Mouse (Mus musculus) neural tube, embryonic 11.5 days (tissue): Measurements from ENCODE around the gene Arpc2. TPM values are rescaled to one million over a fixed set of nuclear protein-coding genes. Genes with fewer than 3 reads are reported as not detected.

Source experiments
- ATAC-seq: fragments of 200-750 bp; cut with Nextera tagmentation; 2 replicates; pipeline ENCODE4 v1.8.0; 2017; ENCODE audit warnings: moderate number of reproducible peaks, mild to moderate bottlenecking, moderate TSS enrichment, moderate library complexity; ENCODE audit not compliant: insufficient read depth, low FRiP score, low TSS enrichment
- DNase-seq: peaks from one replicate; pipeline ENCODE4 v3.0.0-alpha.2; 2015; ENCODE audit warnings: low spot score
- H3K27ac ChIP-seq: fragments of 300-500 bp; sonication (generic); 2 replicates; pipeline ENCODE4 v1.5.1; 2014; ENCODE audit warnings: low read depth, mild to moderate bottlenecking, low read length
- H3K27me3 ChIP-seq: fragments of 300-500 bp; sonication (generic); 2 replicates; pipeline ENCODE4 v1.6.1; 2014; ENCODE audit warnings: mild to moderate bottlenecking, low read length, mixed read lengths; ENCODE audit not compliant: control insufficient read depth, insufficient read depth
- H3K36me3 ChIP-seq: fragments of 300-500 bp; sonication (generic); 2 replicates; pipeline ENCODE4 v1.6.1; 2014; ENCODE audit warnings: mild to moderate bottlenecking, low read length, moderate library complexity, mixed read lengths; ENCODE audit not compliant: control insufficient read depth, insufficient read depth
- H3K4me1 ChIP-seq: fragments of 300-500 bp; sonication (generic); 2 replicates; pipeline ENCODE4 v1.6.1; 2014; ENCODE audit warnings: low read length, mixed read lengths; ENCODE audit not compliant: control insufficient read depth, insufficient read depth
- H3K4me2 ChIP-seq: fragments of 300-500 bp; sonication (generic); 2 replicates; pipeline ENCODE4 v1.6.1; 2014; ENCODE audit warnings: low read depth, mild to moderate bottlenecking, moderate library complexity
- H3K4me3 ChIP-seq: fragments of 300-500 bp; sonication (generic); 2 replicates; pipeline ENCODE4 v1.5.1; 2014; ENCODE audit warnings: low read depth, low read length
- H3K9ac ChIP-seq: fragments of 300-500 bp; sonication (generic); 2 replicates; pipeline ENCODE4 v1.6.1; 2014; ENCODE audit warnings: mild to moderate bottlenecking, low read length
- H3K9me3 ChIP-seq: fragments of 300-500 bp; sonication (generic); 2 replicates; pipeline ENCODE4 v1.6.1; 2016; ENCODE audit warnings: low read length; ENCODE audit not compliant: control insufficient read depth
- WGBS: fragments of 180-500 bp; shearing (Covaris S2); extraction: QIAGEN DNeasy Blood & Tissue Kit; methylation state at CpG from one replicate; pipeline ENCODE4 v1.1.7; 2014; 5-methylcytosine and 5-hydroxymethylcytosine counted together
- polyA plus RNA-seq: library from polyadenylated mRNA; unstranded; fragments of >200 nt; fragmentation: Nextera tagmentation; extraction: Ambion mirVana; gene quantifications from 2 replicates; pipeline ENCODE4 v1.2.1, GENCODE M21; 2014

Gene Arpc2
- 308 and 318 TPM in 2 replicates for polyA plus RNA-seq

GRCm38 (mm10) chr1:74235938-74236589, at the start of gene Arpc2:
Gene Arpc2 (plus strand): TSS chr1:74236084.
- Histone ChIP-seq H3K27me3 (no peaks in the 10 kb centered on the region), H3K4me1 (peaks cover 23% of the 10 kb centered on the region; the same call in 1 of the 2 replicates), H3K27ac (peak within 1 kb of the TSS; percentile 75), H3K9me3 (no peaks in the 10 kb centered on the region), H3K4me2 (peak within 1 kb of the TSS; percentile 78), H3K4me3 (peak within 1 kb of the TSS; percentile 98), H3K36me3 (no peaks in the 10 kb centered on the region), H3K9ac (peak within 1 kb of the TSS; percentile 94)
- WGBS = 1% methylated on average over 33 of the region's 55 CpGs
- DNase-seq (peak; percentile 99), ATAC-seq (peak; percentile 90)

- Histone ChIP-seq H3K27me3 (no peaks in the 10 kb centered on the region), H3K4me2 (no peak overlapping the region), H3K4me3 (no peak overlapping the region), H3K9me3 (no peaks in the 10 kb centered on the region), H3K9ac (no peak overlapping the region), H3K36me3 (no peaks in the 10 kb centered on the region), H3K27ac (no peak overlapping the region), H3K4me1 (no peaks in the 10 kb centered on the region)
- 92% methylated on average over 7 of the region's 7 CpGs for WGBS
- no peak for ATAC-seq
- DNase-seq = no peak
Observed at GRCm38 (mm10) chr1:74190471-74190870, 45.4 kb upstream of the Arpc2 start.

GRCm38 (mm10) chr1:74192711-74193110, 43.2 kb upstream of the Arpc2 start:
- DNase-seq (no peak), ATAC-seq (no peak)
- no peaks in the 10 kb centered on the region for H3K9me3 ChIP-seq
- H3K4me3 ChIP-seq = no peak overlapping the region
- WGBS = 85% methylated on average over 2 of the region's 2 CpGs
- H3K27ac ChIP-seq = no peak overlapping the region
- no peaks in the 10 kb centered on the region for H3K36me3 ChIP-seq
- H3K4me1 ChIP-seq = no peaks in the 10 kb centered on the region
- no peaks in the 10 kb centered on the region for H3K27me3 ChIP-seq
- H3K4me2 ChIP-seq = no peak overlapping the region
- no peak overlapping the region for H3K9ac ChIP-seq

GRCm38 (mm10) chr1:74194445-74194844, 41.4 kb upstream of the Arpc2 start, which contains the start of gene Cxcr1:
Gene Cxcr1 (minus strand): TSS chr1:74194631.
- 69% methylated on average over 8 of the region's 8 CpGs for WGBS
- H3K9ac ChIP-seq = no peak within 1 kb of the TSS
- ATAC-seq = no peak
- H3K4me1 ChIP-seq = no peaks in the 10 kb centered on the region
- H3K27me3 ChIP-seq = no peaks in the 10 kb centered on the region
- no peaks in the 10 kb centered on the region for H3K9me3 ChIP-seq
- no peak within 1 kb of the TSS for H3K27ac ChIP-seq
- no peaks in the 10 kb centered on the region for H3K36me3 ChIP-seq
- H3K4me2 ChIP-seq = no peak within 1 kb of the TSS
- no peak for DNase-seq
- no peak within 1 kb of the TSS for H3K4me3 ChIP-seq

GRCm38 (mm10) chr1:74195961-74196360, 39.9 kb upstream of the Arpc2 start:
- H3K27me3 ChIP-seq = no peaks in the 10 kb centered on the region
- no peaks in the 10 kb centered on the region for H3K4me1 ChIP-seq
- WGBS = 45% methylated on average over 7 of the region's 7 CpGs
- no peaks in the 10 kb centered on the region for H3K36me3 ChIP-seq
- no peak overlapping the region for H3K4me3 ChIP-seq
- ATAC-seq (no peak), DNase-seq (peak; percentile 23)
- no peak overlapping the region for H3K4me2 ChIP-seq
- no peak overlapping the region for H3K9ac ChIP-seq
- H3K27ac ChIP-seq = no peak overlapping the region
- H3K9me3 ChIP-seq = no peaks in the 10 kb centered on the region

GRCm38 (mm10) chr1:74196621-74197419, 39.1 kb upstream of the Arpc2 start:
- Histone ChIP-seq H3K9me3 (no peaks in the 10 kb centered on the region), H3K4me1 (no peaks in the 10 kb centered on the region), H3K9ac (no peak overlapping the region), H3K36me3 (no peaks in the 10 kb centered on the region), H3K4me2 (no peak overlapping the region), H3K27ac (no peak overlapping the region), H3K4me3 (no peak overlapping the region), H3K27me3 (no peaks in the 10 kb centered on the region)
- ATAC-seq (no peak), DNase-seq (no peak)
- WGBS = 83% methylated on average over 17 of the region's 17 CpGs

GRCm38 (mm10) chr1:74197726-74198470, 38.0 kb upstream of the Arpc2 start:
- Histone ChIP-seq H3K9me3 (no peaks in the 10 kb centered on the region), H3K4me1 (no peaks in the 10 kb centered on the region), H3K9ac (no peak overlapping the region), H3K4me2 (no peak overlapping the region), H3K27ac (no peak overlapping the region), H3K4me3 (no peak overlapping the region), H3K36me3 (no peaks in the 10 kb centered on the region), H3K27me3 (no peaks in the 10 kb centered on the region)
- ATAC-seq (no peak), DNase-seq (no peak)
- WGBS = 80% methylated on average over 12 of the region's 12 CpGs

GRCm38 (mm10) chr1:74199046-74199445, 36.8 kb upstream of the Arpc2 start:
- Histone ChIP-seq H3K27ac (no peak overlapping the region), H3K4me3 (no peak overlapping the region), H3K4me1 (no peaks in the 10 kb centered on the region), H3K4me2 (no peak overlapping the region), H3K36me3 (no peaks in the 10 kb centered on the region), H3K9me3 (no peaks in the 10 kb centered on the region), H3K27me3 (no peaks in the 10 kb centered on the region), H3K9ac (no peak overlapping the region)
- DNase-seq (no peak), ATAC-seq (no peak)
- WGBS = 92% methylated on average over 8 of the region's 8 CpGs
